Mouse (Mus musculus) thymus, adult 2 months (tissue): ENCODE measurements around the gene Brsk1.

Source experiments
- CTCF ChIP-seq: fragments of 200-500 bp; IDR thresholded peaks from 2 replicates; pipeline ENCODE4 v1.5.1; 2012; ENCODE audit warnings: mild to moderate bottlenecking, control low read depth, low read length, moderate library complexity, borderline replicate concordance; ENCODE audit not compliant: control insufficient read depth, poor library complexity, insufficient read depth; ENCODE audit errors: extremely low read depth
- POLR2A ChIP-seq: fragments of 200-500 bp; IDR thresholded peaks from 2 replicates; pipeline ENCODE4 v1.6.1; 2012; ENCODE audit warnings: mild to moderate bottlenecking, low read length, control low read depth, moderate library complexity; ENCODE audit not compliant: control insufficient read depth, poor library complexity, insufficient read depth; ENCODE audit errors: extremely low read depth

- TF ChIP-seq CTCF, result peak; percentile 77
- TF ChIP-seq POLR2A, result peak; percentile 96
Measured at GRCm38 (mm10) chr7:4658912-4659551, 31.4 kb upstream of the Brsk1 start, which contains the start of gene Ppp6r1.
